Mouse (Mus musculus): Measurements from ENCODE around the gene Krt79.

Gene Krt79

DNA sequence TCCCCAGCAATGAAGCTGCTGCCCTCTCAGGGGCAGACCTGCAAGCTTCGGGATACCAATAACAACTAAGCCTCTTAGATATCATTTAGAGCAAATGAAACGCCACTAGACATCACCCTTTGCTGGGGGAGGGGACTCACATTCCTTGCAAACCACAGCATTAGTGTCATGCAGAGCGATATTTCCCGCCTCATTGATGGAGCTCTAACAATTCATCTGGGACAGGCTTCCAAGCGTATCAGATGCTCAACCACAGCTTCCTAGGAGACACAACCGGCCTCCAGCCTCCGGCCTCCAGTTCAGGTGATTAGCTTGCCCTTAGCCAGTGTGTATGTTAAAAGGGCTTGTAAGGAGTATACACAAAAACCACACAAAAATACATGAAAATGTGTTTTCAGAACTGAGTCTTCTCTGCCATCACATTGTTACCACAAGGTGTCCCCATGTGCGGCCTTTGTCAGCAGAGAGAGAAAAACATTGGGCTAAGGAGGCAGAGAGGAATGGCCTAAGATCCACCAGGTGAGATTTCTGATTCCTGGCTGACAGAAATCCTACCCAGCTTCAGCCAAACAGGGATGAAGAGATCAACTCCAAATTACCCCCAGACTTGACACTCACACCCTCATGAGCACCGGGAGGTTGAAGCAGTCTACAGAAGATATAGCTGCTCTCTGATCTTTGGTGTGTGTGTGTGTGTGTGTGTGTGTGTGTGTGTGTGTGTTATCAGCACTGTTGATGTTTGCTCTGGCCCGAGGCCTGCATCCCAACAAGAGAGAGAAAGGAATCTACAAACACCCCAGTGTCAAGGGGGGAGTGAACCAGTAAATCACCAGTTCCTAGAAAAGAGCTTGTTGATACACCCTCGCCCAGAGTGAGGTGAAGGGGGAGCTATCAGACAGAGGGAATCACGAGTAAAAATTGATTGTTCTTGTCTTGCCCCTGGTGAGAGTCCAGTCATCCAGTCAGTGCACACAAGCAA is 37.7 kb downstream of the Krt79 start:
- peak; percentile 77 for TF ChIP-seq GATA4 (IDR thresholded peaks at IDR 0.05; ENCODE audit: insufficient replicate concordance, low read length)

- no peak for TF ChIP-seq GATA4 (IDR thresholded peaks at IDR 0.05; ENCODE audit: insufficient replicate concordance, low read length)
Observed at GRCm38 (mm10) chr15:101895216-101895615, 44.9 kb downstream of the Krt79 start.

- no peak for TF ChIP-seq GATA4 (IDR thresholded peaks at IDR 0.05; ENCODE audit: insufficient replicate concordance, low read length)
Observed at GRCm38 (mm10) chr15:101892820-101893219, 47.3 kb downstream of the Krt79 start, which contains the start of gene Krt76. TSS of gene Krt76 (minus strand) at chr15:101892920.

DNA sequence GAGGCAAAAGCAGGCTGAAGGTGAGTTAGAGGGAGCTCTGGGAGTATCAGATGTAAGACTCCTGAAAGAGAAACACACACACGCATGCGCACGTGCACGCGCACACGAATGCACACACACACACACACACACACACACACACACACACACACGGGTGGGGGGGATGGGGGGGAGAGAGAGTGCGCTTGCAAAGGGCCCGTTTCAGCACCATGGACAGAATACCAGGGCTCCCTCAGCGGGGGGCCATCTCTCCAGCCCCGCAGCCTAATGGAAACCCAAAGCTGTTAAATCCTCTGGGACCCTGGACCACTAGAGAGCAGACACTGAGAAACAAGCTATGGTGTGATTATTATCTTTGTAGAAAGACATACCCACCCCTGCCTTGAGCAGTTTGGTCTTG is 60.3 kb downstream of the Krt79 start:
- no peak for TF ChIP-seq GATA4 (IDR thresholded peaks at IDR 0.05; ENCODE audit: insufficient replicate concordance, low read length)

Measured in liver, adult (tissue).